Mouse (Mus musculus) hindbrain, embryonic 13.5 days (tissue): ENCODE data around the gene Samd4. TPM values are rescaled to one million over a fixed set of nuclear protein-coding genes. Genes with fewer than 3 reads are reported as not detected.
A peak's percentile ranks its signal among the peaks of the same experiment; 100 is the strongest.

Experiments used
- ATAC-seq: fragments of 200-750 bp; cut with Nextera tagmentation; 2 replicates; pipeline ENCODE4 v1.8.0; 2017; ENCODE audit warnings: moderate TSS enrichment; ENCODE audit not compliant: low FRiP score
- H3K27ac ChIP-seq: fragments of 300-500 bp; sonication (generic); 2 replicates; pipeline ENCODE4 v1.5.1; 2015; ENCODE audit warnings: inconsistent platforms, mild to moderate bottlenecking, moderate library complexity
- H3K27me3 ChIP-seq: fragments of 300-500 bp; sonication (generic); 2 replicates; pipeline ENCODE4 v1.6.1; 2015; ENCODE audit warnings: mild to moderate bottlenecking, inconsistent platforms
- H3K36me3 ChIP-seq: fragments of 300-500 bp; sonication (generic); 2 replicates; pipeline ENCODE4 v1.6.1; 2015; ENCODE audit warnings: mild to moderate bottlenecking, inconsistent platforms
- H3K4me1 ChIP-seq: fragments of 300-500 bp; sonication (generic); replicated peaks from 2 replicates; pipeline ENCODE4 v1.6.1; 2015; ENCODE audit warnings: inconsistent platforms
- H3K4me2 ChIP-seq: fragments of 300-500 bp; sonication (generic); 2 replicates; pipeline ENCODE4 v1.6.1; 2015; ENCODE audit warnings: inconsistent platforms, mild to moderate bottlenecking, moderate library complexity
- H3K4me3 ChIP-seq: fragments of 300-500 bp; sonication (generic); 2 replicates; pipeline ENCODE4 v1.5.1; 2015; ENCODE audit warnings: mild to moderate bottlenecking, inconsistent platforms
- H3K9ac ChIP-seq: fragments of 300-500 bp; sonication (generic); 2 replicates; pipeline ENCODE4 v1.6.1; 2015; ENCODE audit warnings: mild to moderate bottlenecking, inconsistent platforms
- H3K9me3 ChIP-seq: fragments of 300-500 bp; sonication (generic); 2 replicates; pipeline ENCODE4 v1.6.1; 2016; ENCODE audit warnings: inconsistent platforms
- WGBS: fragments of 180-500 bp; shearing (Covaris S2); methylation state at CpG from one replicate; pipeline ENCODE4 v1.1.7; 2015; 5-methylcytosine and 5-hydroxymethylcytosine counted together
- polyA plus RNA-seq: library from polyadenylated mRNA; unstranded; fragments of >200 nt; fragmentation: Nextera tagmentation; extraction: Ambion mirVana; gene quantifications from 2 replicates; pipeline ENCODE4 v1.2.1, GENCODE M21; 2015

Gene Samd4
- polyA plus RNA-seq, 1 experiment from 2014 or later, result 3.6 TPM

GRCm38 (mm10) chr14:47065067-47065466, 182.4 kb downstream of the Samd4 start:
- Histone ChIP-seq H3K4me1 (no peaks in the 10 kb centered on the region), H3K4me3 (no peak overlapping the region), H3K27ac (no peak overlapping the region), H3K9me3 (no peaks in the 10 kb centered on the region), H3K27me3 (no peaks in the 10 kb centered on the region), H3K9ac (no peak overlapping the region), H3K36me3 (no peaks in the 10 kb centered on the region), H3K4me2 (no peak overlapping the region)
- ATAC-seq, result peak; percentile 39; the same call in 1 of the 2 replicates
- WGBS, result 46% methylated on average over 5 of the region's 5 CpGs

- no peak overlapping the region for H3K27ac ChIP-seq
- no peaks in the 10 kb centered on the region for H3K9me3 ChIP-seq
- H3K4me3 ChIP-seq, result no peak overlapping the region
- no peaks in the 10 kb centered on the region for H3K4me1 ChIP-seq
- no peak for ATAC-seq
- no peak overlapping the region for H3K4me2 ChIP-seq
- WGBS, result 88% methylated on average over 5 of the region's 5 CpGs
- H3K27me3 ChIP-seq, result no peaks in the 10 kb centered on the region
- H3K9ac ChIP-seq, result no peak overlapping the region
- H3K36me3 ChIP-seq, result no peaks in the 10 kb centered on the region
Measured at GRCm38 (mm10) chr14:47066901-47067300, 184.2 kb downstream of the Samd4 start.

GRCm38 (mm10) chr14:47074045-47074666, 191.5 kb downstream of the Samd4 start:
- Histone ChIP-seq H3K4me2 (no peak overlapping the region), H3K4me3 (no peak overlapping the region), H3K4me1 (no peaks in the 10 kb centered on the region), H3K9me3 (no peaks in the 10 kb centered on the region), H3K36me3 (no peaks in the 10 kb centered on the region), H3K27me3 (no peaks in the 10 kb centered on the region), H3K9ac (no peak overlapping the region), H3K27ac (no peak overlapping the region)
- ATAC-seq, result no peak
- WGBS, result 65% methylated on average over 18 of the region's 18 CpGs

GRCm38 (mm10) chr14:47075010-47075677, 192.5 kb downstream of the Samd4 start:
- H3K27me3 ChIP-seq, result no peaks in the 10 kb centered on the region
- no peak overlapping the region for H3K4me2 ChIP-seq
- H3K9me3 ChIP-seq, result no peaks in the 10 kb centered on the region
- H3K36me3 ChIP-seq, result no peaks in the 10 kb centered on the region
- H3K9ac ChIP-seq, result no peak overlapping the region
- no peak overlapping the region for H3K27ac ChIP-seq
- no peaks in the 10 kb centered on the region for H3K4me1 ChIP-seq
- ATAC-seq, result no peak
- 92% methylated on average over 14 of the region's 14 CpGs for WGBS
- H3K4me3 ChIP-seq, result no peak overlapping the region

GRCm38 (mm10) chr14:47075856-47076255, 193.2 kb downstream of the Samd4 start:
- Histone ChIP-seq H3K4me2 (no peak overlapping the region), H3K27ac (no peak overlapping the region), H3K4me3 (no peak overlapping the region), H3K9ac (no peak overlapping the region), H3K27me3 (no peaks in the 10 kb centered on the region), H3K9me3 (no peaks in the 10 kb centered on the region), H3K36me3 (no peaks in the 10 kb centered on the region), H3K4me1 (no peaks in the 10 kb centered on the region)
- WGBS, result 97% methylated on average over 5 of the region's 5 CpGs
- no peak for ATAC-seq

GRCm38 (mm10) chr14:47076956-47077575, 194.4 kb downstream of the Samd4 start:
- Histone ChIP-seq H3K4me3 (no peak overlapping the region), H3K4me1 (no peaks in the 10 kb centered on the region), H3K9me3 (no peaks in the 10 kb centered on the region), H3K9ac (no peak overlapping the region), H3K27me3 (no peaks in the 10 kb centered on the region), H3K4me2 (no peak overlapping the region), H3K27ac (no peak overlapping the region), H3K36me3 (no peaks in the 10 kb centered on the region)
- no peak for ATAC-seq
- WGBS, result 96% methylated on average over 14 of the region's 14 CpGs

GRCm38 (mm10) chr14:47077576-47077970, 194.9 kb downstream of the Samd4 start:
- 83% methylated on average over 3 of the region's 3 CpGs for WGBS
- H3K4me1 ChIP-seq, result no peaks in the 10 kb centered on the region
- ATAC-seq, result no peak
- H3K4me3 ChIP-seq, result no peak overlapping the region
- H3K9ac ChIP-seq, result no peak overlapping the region
- H3K36me3 ChIP-seq, result no peaks in the 10 kb centered on the region
- no peaks in the 10 kb centered on the region for H3K27me3 ChIP-seq
- no peak overlapping the region for H3K4me2 ChIP-seq
- no peaks in the 10 kb centered on the region for H3K9me3 ChIP-seq
- H3K27ac ChIP-seq, result no peak overlapping the region

GRCm38 (mm10) chr14:47079911-47080310, 197.3 kb downstream of the Samd4 start:
- no peaks in the 10 kb centered on the region for H3K9me3 ChIP-seq
- WGBS, result 96% methylated on average over 7 of the region's 7 CpGs
- no peak for ATAC-seq

GRCm38 (mm10) chr14:47083311-47083710, 200.7 kb downstream of the Samd4 start:
- H3K4me2 ChIP-seq, result no peak overlapping the region
- 67% methylated on average over 9 of the region's 9 CpGs for WGBS
- H3K27me3 ChIP-seq, result no peaks in the 10 kb centered on the region
- ATAC-seq, result no peak
- no peak overlapping the region for H3K9ac ChIP-seq
- H3K4me3 ChIP-seq, result no peak overlapping the region
- peaks cover 14% of the 10 kb centered on the region for H3K4me1 ChIP-seq
- H3K27ac ChIP-seq, result peak overlapping the region; percentile 32; the same call in 1 of the 2 replicates
- no peaks in the 10 kb centered on the region for H3K9me3 ChIP-seq
- no peaks in the 10 kb centered on the region for H3K36me3 ChIP-seq

More at GRCm38 (mm10) chr14:47079911-47080310, 197.3 kb downstream of the Samd4 start:
- Histone ChIP-seq H3K4me1 (0 out of 2 replicates have a peak, but pooled peaks cover 6% of the 10 kb centered on the region), H3K4me2 (no peak overlapping the region), H3K36me3 (no peaks in the 10 kb centered on the region), H3K4me3 (no peak overlapping the region), H3K27me3 (no peaks in the 10 kb centered on the region), H3K9ac (no peak overlapping the region), H3K27ac (no peak overlapping the region)

- H3K9me3 ChIP-seq, result no peaks in the 10 kb centered on the region
- H3K36me3 ChIP-seq, result no peaks in the 10 kb centered on the region
- WGBS, result 84% methylated on average over 6 of the region's 6 CpGs
- H3K4me3 ChIP-seq, result no peak overlapping the region
- H3K4me1 ChIP-seq, result peaks cover 14% of the 10 kb centered on the region
- ATAC-seq, result no peak
- no peak overlapping the region for H3K9ac ChIP-seq
- H3K27ac ChIP-seq, result no peak overlapping the region
- no peak overlapping the region for H3K4me2 ChIP-seq
- H3K27me3 ChIP-seq, result no peaks in the 10 kb centered on the region
Measured at GRCm38 (mm10) chr14:47083838-47084237, 201.2 kb downstream of the Samd4 start.

- ATAC-seq, result no peak
- Histone ChIP-seq H3K4me2 (no peak overlapping the region), H3K9ac (no peak overlapping the region), H3K27ac (no peak overlapping the region), H3K36me3 (no peaks in the 10 kb centered on the region), H3K9me3 (no peaks in the 10 kb centered on the region), H3K4me3 (no peak overlapping the region), H3K27me3 (no peaks in the 10 kb centered on the region), H3K4me1 (peaks cover 14% of the 10 kb centered on the region)
- whole genome bisulfite sequencing, result 92% methylated on average over 2 of the region's 2 CpGs
Measured at GRCm38 (mm10) chr14:47084686-47085085, 202.0 kb downstream of the Samd4 start.

- WGBS, result 64% methylated on average over 3 of the region's 3 CpGs
- H3K4me1 ChIP-seq, result peaks cover 14% of the 10 kb centered on the region
- no peak for ATAC-seq
- no peak overlapping the region for H3K27ac ChIP-seq
- H3K9ac ChIP-seq, result no peak overlapping the region
- no peak overlapping the region for H3K4me3 ChIP-seq
- no peaks in the 10 kb centered on the region for H3K36me3 ChIP-seq
- no peaks in the 10 kb centered on the region for H3K27me3 ChIP-seq
- no peaks in the 10 kb centered on the region for H3K9me3 ChIP-seq
- H3K4me2 ChIP-seq, result no peak overlapping the region
Measured at GRCm38 (mm10) chr14:47086123-47086522, 203.5 kb downstream of the Samd4 start.
